Mouse (Mus musculus) forebrain, postnatal 0 days (tissue): Measurements from ENCODE around the gene Ankrd33. TPM values are rescaled to one million over a fixed set of nuclear protein-coding genes. Genes with fewer than 3 reads are reported as not detected.

Experiments used
- ATAC-seq: fragments of 200-750 bp; cut with Nextera tagmentation; 2 replicates; pipeline ENCODE4 v1.8.0; 2017; ENCODE audit warnings: mild to moderate bottlenecking, moderate library complexity
- DNase-seq: peaks from one replicate; pipeline ENCODE4 v3.0.0-alpha.2; 2015
- H3K27ac ChIP-seq: fragments of 300-500 bp; sonication (generic); 2 replicates; pipeline ENCODE4 v1.5.1; 2014; ENCODE audit warnings: low read depth, mild to moderate bottlenecking, antibody characterized with exemption, low read length, moderate library complexity, mixed read lengths
- H3K27me3 ChIP-seq: fragments of 300-500 bp; sonication (generic); 2 replicates; pipeline ENCODE4 v1.6.1; 2014; ENCODE audit warnings: mild to moderate bottlenecking, low read length, mixed read lengths; ENCODE audit not compliant: insufficient read depth
- H3K36me3 ChIP-seq: fragments of 300-500 bp; sonication (generic); 2 replicates; pipeline ENCODE4 v1.6.1; 2014; ENCODE audit warnings: mild to moderate bottlenecking, moderate library complexity; ENCODE audit not compliant: insufficient read depth
- H3K4me1 ChIP-seq: fragments of 300-500 bp; sonication (generic); 2 replicates; pipeline ENCODE4 v1.6.1; 2014; ENCODE audit warnings: antibody characterized with exemption; ENCODE audit not compliant: insufficient read depth
- H3K4me2 ChIP-seq: fragments of 300-500 bp; sonication (generic); 2 replicates; pipeline ENCODE4 v1.6.1; 2014; ENCODE audit warnings: low read depth, mild to moderate bottlenecking, moderate library complexity
- H3K4me3 ChIP-seq: fragments of 300-500 bp; sonication (generic); 2 replicates; pipeline ENCODE4 v1.5.1; 2014; ENCODE audit warnings: low read depth, low read length, mixed read lengths
- H3K9ac ChIP-seq: fragments of 300-500 bp; sonication (generic); 2 replicates; pipeline ENCODE4 v1.6.1; 2014; ENCODE audit warnings: mild to moderate bottlenecking
- H3K9me3 ChIP-seq: fragments of 300-500 bp; sonication (generic); 2 replicates; pipeline ENCODE4 v1.6.1; 2016; ENCODE audit warnings: low read length
- CTCF ChIP-seq: sonication (generic); IDR thresholded peaks from 2 replicates; pipeline ENCODE4 v1.5.1; 2016; ENCODE audit warnings: antibody characterized with exemption, control low read depth, low read depth
- WGBS: fragments of 180-500 bp; shearing (Covaris S2); extraction: QIAGEN DNeasy Blood & Tissue Kit; methylation state at CpG from one replicate; pipeline ENCODE4 v1.1.7; 2014; 5-methylcytosine and 5-hydroxymethylcytosine counted together
- polyA plus RNA-seq: library from polyadenylated mRNA; unstranded; fragments of >200 nt; fragmentation: Nextera tagmentation; extraction: Ambion mirVana; gene quantifications from 2 replicates; pipeline ENCODE4 v1.2.1, GENCODE M21; 2015
- total RNA-seq: library from RNA; depleted of rRNA; stranded (reverse); fragments of >200 nt; gene quantifications from 2 replicates; pipeline ENCODE4 v1.2.3, GENCODE M21; 2014

Ankrd33 gene
- total and polyA plus RNA-seq, 2 experiments from 2014 or later = not detected

DNA sequence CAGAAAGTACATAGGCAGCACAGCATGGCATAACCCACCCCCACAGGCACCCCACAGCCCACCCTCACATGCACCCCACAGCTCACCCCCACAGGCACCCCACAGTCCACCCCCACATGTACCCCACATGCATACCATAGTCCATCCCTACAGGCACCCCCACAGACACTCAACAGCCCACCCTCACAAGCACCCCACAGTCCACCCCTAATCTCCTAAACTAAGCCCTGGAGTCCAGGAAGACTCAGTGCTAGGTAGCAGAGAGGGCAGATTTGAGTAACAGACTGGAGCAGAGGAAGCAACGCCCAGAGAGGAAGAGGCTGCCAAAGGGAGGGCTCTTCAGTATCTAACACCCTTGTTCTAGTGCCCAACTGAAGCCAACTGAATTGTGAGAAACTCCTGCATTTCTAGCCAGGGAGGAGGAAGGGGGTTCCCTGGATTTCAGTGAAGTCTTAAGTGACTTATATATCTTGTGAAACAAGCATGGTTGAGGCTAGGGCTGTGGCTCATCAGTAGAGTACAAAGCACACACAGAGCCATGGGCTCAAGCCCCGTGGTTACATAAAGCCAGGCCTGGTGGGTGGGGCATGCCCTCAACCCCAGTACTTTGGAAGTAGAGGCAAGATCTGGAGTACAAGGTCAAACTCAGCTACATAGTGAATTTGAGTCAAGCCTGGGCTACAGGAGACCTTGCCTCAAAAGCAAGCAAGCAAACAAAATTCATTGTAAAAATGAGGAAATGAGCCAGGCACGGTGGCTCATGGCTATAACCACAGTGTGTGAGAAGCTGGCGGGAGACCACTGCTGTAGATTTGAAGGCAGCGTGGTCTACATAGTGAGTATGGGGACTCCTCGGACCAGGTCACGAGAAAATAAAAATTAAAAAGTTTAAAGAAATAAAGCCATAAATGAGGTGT, 39.4 kb downstream of the Ankrd33 start:
- no peak overlapping the region for H3K4me3 ChIP-seq
- H3K36me3 ChIP-seq = no peaks in the 10 kb centered on the region
- no peak overlapping the region for H3K9ac ChIP-seq
- peaks cover 2% of the 10 kb centered on the region; the same call in 1 of the 2 replicates for H3K4me1 ChIP-seq
- peaks cover 7% of the 10 kb centered on the region; the same call in 1 of the 2 replicates for H3K9me3 ChIP-seq
- H3K27me3 ChIP-seq = no peaks in the 10 kb centered on the region
- ATAC-seq (no peak), DNase-seq (no peak)
- TF ChIP-seq CTCF = no peak
- H3K4me2 ChIP-seq = no peak overlapping the region
- H3K27ac ChIP-seq = no peak overlapping the region
- WGBS = 76% methylated on average over 7 of the region's 7 CpGs

DNA sequence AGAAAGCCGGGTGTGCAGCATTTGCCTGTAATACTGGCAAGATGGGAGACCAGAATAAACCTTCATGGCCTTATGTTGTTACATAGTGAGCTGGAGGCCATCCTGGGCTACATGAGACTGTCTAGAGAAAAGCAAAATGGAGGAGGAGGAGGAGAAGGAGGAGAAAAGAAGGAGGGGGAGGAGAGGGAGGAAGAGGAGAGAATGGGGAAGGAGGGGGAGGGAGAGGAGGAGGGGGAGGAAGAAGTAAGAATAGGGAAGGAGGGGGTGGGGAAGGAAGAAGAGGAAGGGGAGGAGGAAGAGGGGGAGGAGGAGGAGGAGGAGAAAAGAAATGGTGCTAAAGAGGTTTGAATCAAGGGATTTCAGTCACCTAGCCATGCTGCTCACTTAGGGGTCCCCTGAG, 44.6 kb downstream of the Ankrd33 start:
- H3K9me3 ChIP-seq = peaks cover 7% of the 10 kb centered on the region; the same call in 1 of the 2 replicates
- H3K9ac ChIP-seq = no peak overlapping the region
- H3K27me3 ChIP-seq = no peaks in the 10 kb centered on the region
- DNase-seq = no peak
- no peaks in the 10 kb centered on the region for H3K36me3 ChIP-seq
- no peak overlapping the region for H3K4me3 ChIP-seq
- WGBS = 21% methylated on average over 1 of the region's 1 CpGs
- H3K4me2 ChIP-seq = peak overlapping the region; percentile 32
- H3K27ac ChIP-seq = peak overlapping the region; percentile 88
- TF ChIP-seq CTCF = no peak
- peaks cover 23% of the 10 kb centered on the region for H3K4me1 ChIP-seq
- ATAC-seq = no peak

DNA sequence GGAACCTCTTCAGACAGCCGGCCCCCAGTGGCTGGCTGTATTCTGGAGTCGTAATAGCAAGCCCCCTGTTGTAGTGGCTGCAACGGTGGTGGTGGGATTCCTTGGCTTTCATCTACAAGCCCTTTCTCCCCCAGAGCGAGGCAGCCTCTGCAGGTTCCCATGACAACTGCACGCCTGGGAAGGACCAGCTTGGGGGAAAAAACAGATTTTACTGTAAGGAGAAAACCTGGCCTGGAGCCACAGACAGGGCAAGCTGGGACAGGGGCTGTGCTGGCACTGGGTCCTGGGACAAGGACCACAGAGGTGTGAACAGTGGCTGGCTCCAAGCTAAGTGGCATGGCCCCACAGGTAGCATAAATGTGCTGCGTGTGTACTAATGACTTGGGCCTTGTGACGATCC, 45.0 kb downstream of the Ankrd33 start:
- H3K27me3 ChIP-seq = no peaks in the 10 kb centered on the region
- no peaks in the 10 kb centered on the region for H3K36me3 ChIP-seq
- ATAC-seq = peak; percentile 86
- peak overlapping the region; percentile 32 for H3K4me2 ChIP-seq
- WGBS = 12% methylated on average over 7 of the region's 7 CpGs
- H3K4me1 ChIP-seq = peaks cover 23% of the 10 kb centered on the region
- no peak for TF ChIP-seq CTCF
- peak overlapping the region; percentile 2; the same call in 1 of the 2 replicates for H3K9ac ChIP-seq
- H3K27ac ChIP-seq = peak overlapping the region; percentile 88
- DNase-seq = peak; percentile 92
- no peak overlapping the region for H3K4me3 ChIP-seq
- peaks cover 7% of the 10 kb centered on the region; the same call in 1 of the 2 replicates for H3K9me3 ChIP-seq

DNA sequence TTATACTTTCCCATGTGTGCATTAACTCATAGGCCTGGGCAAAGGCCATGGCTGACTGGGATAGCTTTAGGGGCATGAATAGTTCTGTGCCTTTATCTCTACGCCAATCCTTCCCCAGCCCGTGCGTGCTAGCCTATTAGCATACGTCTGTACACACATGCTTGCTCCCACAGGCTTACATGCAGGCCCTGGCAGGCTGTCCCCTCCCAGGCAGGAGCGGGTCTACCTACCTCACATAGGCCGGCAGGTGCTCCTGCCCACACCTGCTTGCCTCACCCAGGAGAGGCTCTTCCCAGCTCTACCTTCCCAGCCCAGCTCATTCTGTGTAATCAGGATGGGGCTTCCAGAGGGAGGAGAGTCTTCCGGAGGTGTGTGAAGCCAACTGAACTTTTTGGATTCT, 46.0 kb downstream of the Ankrd33 start:
- no peak for TF ChIP-seq CTCF
- 63% methylated on average over 7 of the region's 7 CpGs for WGBS

DNA sequence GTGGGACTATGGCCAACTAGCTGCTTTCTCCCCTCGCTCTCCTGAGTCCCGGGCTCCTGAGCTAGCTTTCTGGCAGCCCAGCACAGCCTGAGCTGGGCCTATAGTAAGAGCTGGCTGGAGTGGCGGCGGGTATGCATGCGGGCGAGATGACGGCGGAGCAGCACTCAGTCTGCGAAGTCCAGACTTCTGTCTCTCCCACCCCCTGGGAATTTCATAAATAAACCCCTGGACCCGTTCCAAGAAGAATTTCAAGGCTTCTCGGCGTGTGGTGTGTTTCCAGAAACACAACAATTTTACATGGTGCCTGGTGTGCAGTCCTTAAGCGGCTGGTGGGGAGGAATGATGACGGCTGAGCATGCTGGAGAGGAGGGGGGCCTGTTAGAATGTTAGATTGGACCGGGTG, 47.5 kb downstream of the Ankrd33 start:
- peaks cover 23% of the 10 kb centered on the region for H3K4me1 ChIP-seq
- H3K9ac ChIP-seq = no peak overlapping the region
- no peak for TF ChIP-seq CTCF
- no peaks in the 10 kb centered on the region for H3K27me3 ChIP-seq
- H3K9me3 ChIP-seq = no peaks in the 10 kb centered on the region
- peak overlapping the region; percentile 64 for H3K27ac ChIP-seq
- peak; percentile 61 for ATAC-seq
- DNase-seq = peak; percentile 80
- no peaks in the 10 kb centered on the region for H3K36me3 ChIP-seq
- peak overlapping the region; percentile 21; the same call in 1 of the 2 replicates for H3K4me2 ChIP-seq
- H3K4me3 ChIP-seq = no peak overlapping the region
- 16% methylated on average over 15 of the region's 15 CpGs for WGBS

More for the DNA sequence above, 46.0 kb downstream of the Ankrd33 start:
- Histone ChIP-seq H3K36me3 (no peaks in the 10 kb centered on the region), H3K4me2 (no peak overlapping the region), H3K27me3 (no peaks in the 10 kb centered on the region), H3K4me3 (no peak overlapping the region), H3K9ac (no peak overlapping the region), H3K9me3 (peaks cover 4% of the 10 kb centered on the region; the same call in 1 of the 2 replicates), H3K27ac (peak overlapping the region; percentile 88; the same call in 1 of the 2 replicates), H3K4me1 (peaks cover 23% of the 10 kb centered on the region)
- ATAC-seq (no peak), DNase-seq (no peak)

DNA sequence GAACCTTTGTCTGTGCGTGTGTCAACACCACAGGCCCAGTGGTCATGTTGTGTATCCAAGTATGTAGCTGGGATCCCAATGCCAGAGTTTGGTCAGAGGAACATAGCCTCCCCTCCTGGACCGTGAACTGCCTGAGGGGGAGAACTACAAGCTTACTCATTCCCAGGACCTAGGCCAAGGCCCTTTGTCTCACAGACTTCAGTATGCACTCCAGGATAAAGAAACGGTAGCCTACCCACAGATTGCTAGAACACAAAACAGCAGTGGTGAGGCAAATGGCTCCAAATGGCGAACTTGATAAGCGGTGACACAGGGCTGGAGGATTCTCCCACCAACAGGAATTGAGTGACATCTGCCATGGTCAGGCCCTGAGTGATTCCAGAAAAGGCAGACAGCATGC, 48.3 kb downstream of the Ankrd33 start:
- Histone ChIP-seq H3K9me3 (no peaks in the 10 kb centered on the region), H3K36me3 (no peaks in the 10 kb centered on the region), H3K4me2 (no peak overlapping the region), H3K27me3 (no peaks in the 10 kb centered on the region), H3K4me1 (peaks cover 23% of the 10 kb centered on the region), H3K9ac (no peak overlapping the region), H3K4me3 (no peak overlapping the region), H3K27ac (peak overlapping the region; percentile 64)
- ATAC-seq = no peak
- peak; percentile 26 for DNase-seq
- WGBS = 35% methylated on average over 5 of the region's 5 CpGs
- no peak for TF ChIP-seq CTCF

DNA sequence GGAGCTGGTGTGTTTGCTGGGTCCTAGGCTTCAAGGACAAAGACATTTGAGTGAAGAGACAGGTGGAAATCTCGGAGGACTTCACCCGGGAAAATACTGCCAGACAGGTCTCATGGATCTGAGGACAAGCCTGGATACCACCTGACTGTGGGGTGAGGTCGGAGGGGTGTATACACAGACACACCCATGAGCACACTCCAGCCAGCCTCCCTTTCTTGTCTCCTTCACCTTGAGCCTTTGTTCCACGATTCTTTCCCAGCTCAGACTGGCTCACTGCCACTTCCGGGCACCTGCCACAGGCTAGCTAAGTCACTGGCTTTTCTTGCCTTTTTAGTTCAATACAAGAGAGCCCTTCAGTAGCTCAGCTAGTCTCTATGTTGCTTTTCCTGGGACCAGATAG, 48.7 kb downstream of the Ankrd33 start:
- H3K9me3 ChIP-seq = no peaks in the 10 kb centered on the region
- H3K4me3 ChIP-seq = no peak overlapping the region
- no peaks in the 10 kb centered on the region for H3K27me3 ChIP-seq
- H3K9ac ChIP-seq = no peak overlapping the region
- DNase-seq = no peak
- H3K27ac ChIP-seq = no peak overlapping the region
- ATAC-seq = no peak
- H3K36me3 ChIP-seq = no peaks in the 10 kb centered on the region
- H3K4me1 ChIP-seq = peaks cover 23% of the 10 kb centered on the region
- no peak for TF ChIP-seq CTCF
- no peak overlapping the region for H3K4me2 ChIP-seq
- 52% methylated on average over 5 of the region's 5 CpGs for WGBS
